Mouse (Mus musculus) myocyte (in vitro differentiated cells): ENCODE data around the gene Gm36245. TPM values are rescaled to one million over a fixed set of nuclear protein-coding genes. Genes with fewer than 3 reads are reported as not detected.

Experiments used
- H3K27me3 ChIP-seq: one replicate; pipeline ENCODE4 v1.6.1; 2011; ENCODE audit not compliant: control insufficient read depth, insufficient read depth, insufficient read length
- H3K36me3 ChIP-seq: one replicate; pipeline ENCODE4 v1.6.1; 2011; ENCODE audit not compliant: control insufficient read depth, insufficient read depth
- H3K4me2 ChIP-seq: one replicate; pipeline ENCODE4 v1.6.1; 2011; ENCODE audit warnings: low read depth, control low read depth
- H3K4me3 ChIP-seq: one replicate; pipeline ENCODE4 v1.5.1; 2011; ENCODE audit warnings: mild to moderate bottlenecking, control low read depth, moderate library complexity
- H3K79me2 ChIP-seq: one replicate; pipeline ENCODE4 v1.6.1; 2011; ENCODE audit not compliant: control insufficient read depth, insufficient read depth
- H3ac ChIP-seq: one replicate; pipeline ENCODE4 v1.6.1; 2011; ENCODE audit not compliant: control insufficient read depth, insufficient read length
- CEBPB ChIP-seq: IDR thresholded peaks from 2 replicates; pipeline ENCODE4 v1.6.1; 2011; ENCODE audit warnings: mild to moderate bottlenecking, moderate library complexity; ENCODE audit not compliant: poor library complexity, insufficient read depth, severe bottlenecking
- E2F4 ChIP-seq: IDR thresholded peaks from one replicate; pipeline ENCODE4 v1.6.1; 2011; ENCODE audit warnings: mild to moderate bottlenecking, control low read depth, moderate library complexity; ENCODE audit not compliant: insufficient read depth
- MAX ChIP-seq: IDR thresholded peaks from one replicate; pipeline ENCODE4 v1.6.1; 2011; ENCODE audit warnings: low read depth, mild to moderate bottlenecking, control low read depth
- MYOD1 ChIP-seq, 3 experiments: IDR thresholded peaks; one replicate each; pipeline ENCODE4 v1.6.1; 2011; ENCODE audit warnings: control low read depth in 2 of 3, low read depth in 2 of 3, mild to moderate bottlenecking in 2 of 3, moderate library complexity in 1 of 3; ENCODE audit not compliant: insufficient read length in 2 of 3, control insufficient read depth in 1 of 3
- MYOG ChIP-seq, 3 experiments: IDR thresholded peaks; one replicate each; pipeline ENCODE4 v1.6.1; 2011; ENCODE audit warnings: control low read depth in 2 of 3, low read depth in 2 of 3, mild to moderate bottlenecking in 2 of 3; ENCODE audit not compliant: insufficient read length in 2 of 3, control insufficient read depth in 1 of 3, insufficient read depth in 1 of 3
- POLR2A ChIP-seq: IDR thresholded peaks from one replicate; pipeline ENCODE4 v1.6.1; 2011; ENCODE audit warnings: low read depth, mild to moderate bottlenecking, control low read depth, moderate library complexity; ENCODE audit not compliant: insufficient read length
- POLR2AphosphoS2 ChIP-seq: IDR thresholded peaks from one replicate; pipeline ENCODE4 v1.6.1; 2011; ENCODE audit warnings: low read depth, control low read depth; ENCODE audit not compliant: insufficient read length
- REST ChIP-seq: IDR thresholded peaks from one replicate; pipeline ENCODE4 v1.6.1; 2011; ENCODE audit warnings: mild to moderate bottlenecking, control low read depth, moderate library complexity; ENCODE audit not compliant: insufficient read depth, insufficient read length
- SRF ChIP-seq: IDR thresholded peaks from one replicate; pipeline ENCODE4 v1.6.1; 2011; ENCODE audit warnings: low read depth; ENCODE audit not compliant: control insufficient read depth, insufficient read length
- TCF12 ChIP-seq: IDR thresholded peaks from one replicate; pipeline ENCODE4 v1.6.1; 2011; ENCODE audit warnings: mild to moderate bottlenecking, control low read depth; ENCODE audit not compliant: poor library complexity, insufficient read depth, severe bottlenecking
- TCF3 ChIP-seq: IDR thresholded peaks from one replicate; pipeline ENCODE4 v1.6.1; 2011; ENCODE audit warnings: low read depth, control low read depth; ENCODE audit not compliant: insufficient read length
- USF1 ChIP-seq: IDR thresholded peaks from one replicate; pipeline ENCODE4 v1.6.1; 2011; ENCODE audit warnings: low read depth, mild to moderate bottlenecking, control low read depth, moderate library complexity
- polyA plus RNA-seq: library from polyadenylated mRNA; unstranded; fragments of >200 nt; fragmentation: generic; extraction: Trizol; gene quantifications from one replicate; pipeline ENCODE4 v1.2.1, GENCODE M21; 2012; ENCODE audit warnings: missing spikeins

Gm36245 gene
- polyA plus RNA-seq, 1 experiment, result not detected

DNA sequence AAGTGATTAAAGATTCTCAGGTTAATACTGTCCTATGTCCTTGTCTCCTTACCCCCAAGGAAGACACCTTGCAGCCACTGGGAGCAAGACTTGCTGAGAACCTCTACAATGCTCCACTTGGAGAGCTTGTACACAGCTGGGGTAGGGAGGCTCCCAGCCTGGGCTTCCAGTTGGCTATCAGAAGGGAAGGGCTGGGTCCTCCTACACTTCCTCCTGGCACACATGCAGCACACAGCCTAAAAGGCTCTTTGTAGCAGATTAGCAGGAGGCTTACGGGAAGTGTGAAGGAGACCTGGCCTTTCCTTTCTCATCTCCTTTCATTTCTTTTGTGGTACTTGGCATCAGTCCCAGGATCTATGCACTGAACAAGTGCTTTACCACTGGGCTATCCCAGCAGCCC, 17.4 kb upstream of the Gm36245 start:
- no peak for TF ChIP-seq MYOD1 (IDR thresholded peaks at IDR 0.05; ENCODE audit: control insufficient read depth in 1 of 3, insufficient read length in 2 of 3, low read depth in 2 of 3)
- no peak for TF ChIP-seq MYOG (IDR thresholded peaks at IDR 0.05; ENCODE audit: control insufficient read depth in 1 of 3, insufficient read depth in 1 of 3, insufficient read length in 2 of 3, low read depth in 2 of 3)
- Histone ChIP-seq H3K79me2 (no peaks in the 10 kb centered on the region), H3K27me3 (no peaks in the 10 kb centered on the region), H3ac (no peak overlapping the region), H3K4me3 (no peak overlapping the region), H3K4me2 (no peak overlapping the region), H3K36me3 (no peaks in the 10 kb centered on the region)

DNA sequence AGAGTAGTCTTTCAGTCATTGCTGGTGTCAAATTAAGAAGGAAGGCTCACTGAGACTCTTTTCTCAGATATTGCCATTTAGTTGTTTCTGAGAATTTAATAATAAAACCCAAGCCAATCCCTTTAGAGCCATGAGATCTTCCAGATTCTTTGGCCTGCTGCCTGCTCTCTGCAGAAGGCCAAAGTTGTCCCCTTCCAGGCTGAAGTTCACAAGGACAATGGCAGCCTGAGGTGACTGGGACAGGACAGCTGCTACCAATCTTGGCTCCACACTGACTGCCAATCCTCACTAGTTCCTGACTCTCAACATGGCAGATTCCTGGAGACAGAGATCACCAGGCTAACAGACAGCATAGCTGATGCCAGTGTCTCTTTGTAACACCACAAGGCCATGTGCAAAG, 12.0 kb upstream of the Gm36245 start:
- no peaks in the 10 kb centered on the region for H3K36me3 ChIP-seq
- H3K4me2 ChIP-seq, result no peak overlapping the region
- H3K27me3 ChIP-seq, result no peaks in the 10 kb centered on the region
- TF ChIP-seq CEBPB, result no peak
- no peak for TF ChIP-seq REST
- TF ChIP-seq TCF3, result no peak
- TF ChIP-seq SRF, result no peak
- no peak for TF ChIP-seq MAX
- TF ChIP-seq MYOD1 (IDR thresholded peaks at IDR 0.05; ENCODE audit: control insufficient read depth in 1 of 3, insufficient read length in 2 of 3, low read depth in 2 of 3), result no peak
- no peak for TF ChIP-seq E2F4
- no peak for TF ChIP-seq USF1
- no peak for TF ChIP-seq POLR2AphosphoS2
- no peak for TF ChIP-seq POLR2A
- TF ChIP-seq MYOG (IDR thresholded peaks at IDR 0.05; ENCODE audit: control insufficient read depth in 1 of 3, insufficient read depth in 1 of 3, insufficient read length in 2 of 3, low read depth in 2 of 3), result no peak
- no peak for TF ChIP-seq TCF12
- no peaks in the 10 kb centered on the region for H3K79me2 ChIP-seq
- no peak overlapping the region for H3ac ChIP-seq
- H3K4me3 ChIP-seq, result no peak overlapping the region

DNA sequence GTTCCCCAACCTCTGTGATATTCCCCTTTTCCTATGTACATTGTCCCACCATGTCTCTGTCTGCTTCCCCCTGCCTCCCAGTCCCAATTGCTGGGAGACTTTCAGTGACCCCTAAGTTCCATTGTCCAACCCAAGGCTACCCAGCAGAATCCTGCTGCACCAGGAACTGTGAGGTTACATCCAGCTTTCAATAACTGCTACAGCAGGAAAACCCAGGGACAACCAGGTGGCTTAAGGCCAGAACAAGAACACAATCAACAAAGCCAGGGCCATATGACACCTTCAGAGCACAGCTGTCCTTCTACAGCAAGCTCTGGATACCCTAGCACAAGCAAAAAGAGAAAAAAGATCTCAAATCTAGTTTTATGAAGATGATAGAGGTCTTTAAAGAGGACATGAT, 10.1 kb upstream of the Gm36245 start:
- Histone ChIP-seq H3K4me3 (no peak overlapping the region), H3ac (no peak overlapping the region), H3K27me3 (no peaks in the 10 kb centered on the region), H3K4me2 (no peak overlapping the region), H3K36me3 (no peaks in the 10 kb centered on the region), H3K79me2 (no peaks in the 10 kb centered on the region)
- no peak for TF ChIP-seq POLR2A
- no peak for TF ChIP-seq SRF
- no peak for TF ChIP-seq REST
- no peak for TF ChIP-seq TCF12
- TF ChIP-seq TCF3, result no peak
- TF ChIP-seq E2F4, result no peak
- TF ChIP-seq CEBPB, result no peak
- TF ChIP-seq MYOD1 (IDR thresholded peaks at IDR 0.05; ENCODE audit: control insufficient read depth in 1 of 3, insufficient read length in 2 of 3, low read depth in 2 of 3), result no peak
- no peak for TF ChIP-seq MYOG (IDR thresholded peaks at IDR 0.05; ENCODE audit: control insufficient read depth in 1 of 3, insufficient read depth in 1 of 3, insufficient read length in 2 of 3, low read depth in 2 of 3)
- no peak for TF ChIP-seq USF1
- no peak for TF ChIP-seq MAX
- no peak for TF ChIP-seq POLR2AphosphoS2

DNA sequence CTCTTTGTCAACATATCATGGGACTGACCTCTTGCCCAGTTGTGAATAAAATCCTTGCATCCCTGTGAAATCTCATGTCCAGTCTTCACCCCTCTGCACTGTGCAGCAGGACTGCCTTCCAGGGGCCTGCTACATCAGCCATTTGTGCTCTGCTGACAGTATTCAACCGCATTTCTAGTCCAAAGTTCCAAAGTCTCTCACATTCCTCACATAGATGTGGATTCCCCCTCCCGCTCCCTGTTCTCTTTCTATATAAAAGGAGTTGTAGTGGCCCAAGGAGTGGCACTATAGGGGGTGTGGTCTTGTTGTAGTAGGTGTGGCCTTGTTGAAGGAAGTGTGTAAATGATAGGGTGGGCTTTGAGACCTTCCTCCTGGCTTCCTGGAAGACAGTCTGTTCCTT, 8.2 kb upstream of the Gm36245 start:
- Histone ChIP-seq H3K36me3 (no peaks in the 10 kb centered on the region), H3ac (no peak overlapping the region), H3K79me2 (no peaks in the 10 kb centered on the region), H3K27me3 (no peaks in the 10 kb centered on the region), H3K4me3 (no peak overlapping the region), H3K4me2 (no peak overlapping the region)
- TF ChIP-seq POLR2AphosphoS2 (no peak), REST (no peak), TCF12 (no peak), MYOG (IDR thresholded peaks at IDR 0.05; ENCODE audit: control insufficient read depth in 1 of 3, insufficient read depth in 1 of 3, insufficient read length in 2 of 3, low read depth in 2 of 3) (no peak), TCF3 (no peak), CEBPB (no peak), MAX (no peak), POLR2A (no peak), USF1 (no peak), MYOD1 (IDR thresholded peaks at IDR 0.05; ENCODE audit: control insufficient read depth in 1 of 3, insufficient read length in 2 of 3, low read depth in 2 of 3) (no peak), SRF (no peak)

DNA sequence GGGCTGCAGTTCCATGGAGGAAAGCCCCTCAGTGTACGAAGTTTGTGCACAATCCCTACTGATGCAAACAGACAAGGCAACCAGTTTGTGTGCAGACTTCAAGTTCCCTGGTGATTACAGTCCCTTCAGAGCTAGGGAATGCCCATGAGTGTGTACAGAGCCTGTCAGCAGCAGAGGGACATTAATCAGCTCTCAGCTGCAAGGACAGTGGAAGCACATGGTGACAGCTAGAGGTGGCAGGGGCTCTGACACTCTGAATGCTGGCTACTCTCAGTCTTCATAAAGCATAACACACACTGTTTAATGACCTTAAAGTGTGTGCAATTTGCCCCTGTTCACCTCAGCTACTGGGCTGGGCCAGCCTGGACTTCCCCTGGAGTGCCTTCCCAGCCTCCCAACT, 5.5 kb upstream of the Gm36245 start:
- no peak for TF ChIP-seq REST
- TF ChIP-seq MYOG (IDR thresholded peaks at IDR 0.05; ENCODE audit: control insufficient read depth in 1 of 3, insufficient read depth in 1 of 3, insufficient read length in 2 of 3, low read depth in 2 of 3), result no peak
- TF ChIP-seq TCF12, result no peak
- no peak for TF ChIP-seq CEBPB
- no peak for TF ChIP-seq MYOD1 (IDR thresholded peaks at IDR 0.05; ENCODE audit: control insufficient read depth in 1 of 3, insufficient read length in 2 of 3, low read depth in 2 of 3)
- TF ChIP-seq SRF, result no peak
- TF ChIP-seq POLR2A, result no peak
- TF ChIP-seq POLR2AphosphoS2, result no peak
- no peak for TF ChIP-seq TCF3
- no peak for TF ChIP-seq MAX
- TF ChIP-seq E2F4, result no peak
- no peak for TF ChIP-seq USF1
- no peaks in the 10 kb centered on the region for H3K36me3 ChIP-seq
- no peak overlapping the region for H3ac ChIP-seq

More for the DNA sequence above, 5.5 kb upstream of the Gm36245 start:
- no peak overlapping the region for H3K4me2 ChIP-seq
- H3K27me3 ChIP-seq, result no peaks in the 10 kb centered on the region
- no peak overlapping the region for H3K4me3 ChIP-seq
- no peaks in the 10 kb centered on the region for H3K79me2 ChIP-seq
